Mouse (Mus musculus): Measurements from ENCODE around the gene Tmem214. TPM values are rescaled to one million over a fixed set of nuclear protein-coding genes. Genes with fewer than 3 reads are reported as not detected.
A peak's percentile ranks its signal among the peaks of the same experiment; 100 is the strongest.

Gene Tmem214
- total and polyA plus RNA-seq, 2 experiments from 2014 or later: 49.2 to 61.4 TPM

- ATAC-seq (peak; percentile 42), DNase-seq (peak; percentile 85)
- peak overlapping the region; percentile 90 for H3K9ac ChIP-seq
- H3K36me3 ChIP-seq (ENCODE audit: insufficient read depth): peaks cover 17% of the 10 kb centered on the region
- 2% methylated on average over 19 of the region's 19 CpGs for WGBS
- peak overlapping the region; percentile 85 for H3K4me3 ChIP-seq (ENCODE audit: low read depth, low read length)
- no peaks in the 10 kb centered on the region for H3K9me3 ChIP-seq (ENCODE audit: low read length)
- peak overlapping the region; percentile 85 for H3K4me2 ChIP-seq (ENCODE audit: low read depth)
- H3K4me1 ChIP-seq (ENCODE audit: insufficient read depth): peaks cover 9% of the 10 kb centered on the region
- no peak for TF ChIP-seq CTCF (IDR thresholded peaks at IDR 0.05; ENCODE audit: low read depth)
- peak overlapping the region; percentile 98 for H3K27ac ChIP-seq (ENCODE audit: low read depth, low read length)
- no peaks in the 10 kb centered on the region for H3K27me3 ChIP-seq (ENCODE audit: insufficient read depth, low read length)
These were observed 19.5 kb downstream of the Tmem214 start for GRCm38 (mm10) chr5:30887331-30887761.

- TF ChIP-seq CTCF (IDR thresholded peaks at IDR 0.05; ENCODE audit: low read depth): no peak
- DNase-seq (peak; percentile 99), ATAC-seq (peak; percentile 79)
- Histone ChIP-seq H3K9ac (peak overlapping the region; percentile 90), H3K4me3 (ENCODE audit: low read depth, low read length) (peak overlapping the region; percentile 85), H3K9me3 (ENCODE audit: low read length) (no peaks in the 10 kb centered on the region), H3K27me3 (ENCODE audit: insufficient read depth, low read length) (no peaks in the 10 kb centered on the region), H3K4me1 (ENCODE audit: insufficient read depth) (peaks cover 9% of the 10 kb centered on the region), H3K36me3 (ENCODE audit: insufficient read depth) (peaks cover 22% of the 10 kb centered on the region), H3K4me2 (ENCODE audit: low read depth) (peak overlapping the region; percentile 85), H3K27ac (ENCODE audit: low read depth, low read length) (peak overlapping the region; percentile 98)
- 2% methylated on average over 28 of the region's 28 CpGs for WGBS
These were observed 20.1 kb downstream of the Tmem214 start for GRCm38 (mm10) chr5:30887858-30888336.

- peak; percentile 10; the same call in 1 of the 2 replicates for TF ChIP-seq CTCF (IDR thresholded peaks at IDR 0.05; ENCODE audit: low read depth)
- ATAC-seq: peak; percentile 91
- Histone ChIP-seq H3K4me1 (ENCODE audit: insufficient read depth) (peaks cover 9% of the 10 kb centered on the region), H3K9me3 (ENCODE audit: low read length) (no peaks in the 10 kb centered on the region), H3K27ac (ENCODE audit: low read depth, low read length) (peak within 1 kb of the TSS; percentile 98), H3K9ac (peak within 1 kb of the TSS; percentile 90), H3K27me3 (ENCODE audit: insufficient read depth, low read length) (no peaks in the 10 kb centered on the region), H3K36me3 (ENCODE audit: insufficient read depth) (peaks cover 28% of the 10 kb centered on the region), H3K4me2 (ENCODE audit: low read depth) (peak within 1 kb of the TSS; percentile 85), H3K4me3 (ENCODE audit: low read depth, low read length) (peak within 1 kb of the TSS; percentile 85)
- peak; percentile 99 for DNase-seq
- 1% methylated on average over 41 of the region's 42 CpGs for WGBS
These were observed 20.7 kb downstream of the Tmem214 start, which contains the start of gene Agbl5 for GRCm38 (mm10) chr5:30888337-30889087. Agbl5 (plus strand) TSS chr5:30888694.

DNA sequence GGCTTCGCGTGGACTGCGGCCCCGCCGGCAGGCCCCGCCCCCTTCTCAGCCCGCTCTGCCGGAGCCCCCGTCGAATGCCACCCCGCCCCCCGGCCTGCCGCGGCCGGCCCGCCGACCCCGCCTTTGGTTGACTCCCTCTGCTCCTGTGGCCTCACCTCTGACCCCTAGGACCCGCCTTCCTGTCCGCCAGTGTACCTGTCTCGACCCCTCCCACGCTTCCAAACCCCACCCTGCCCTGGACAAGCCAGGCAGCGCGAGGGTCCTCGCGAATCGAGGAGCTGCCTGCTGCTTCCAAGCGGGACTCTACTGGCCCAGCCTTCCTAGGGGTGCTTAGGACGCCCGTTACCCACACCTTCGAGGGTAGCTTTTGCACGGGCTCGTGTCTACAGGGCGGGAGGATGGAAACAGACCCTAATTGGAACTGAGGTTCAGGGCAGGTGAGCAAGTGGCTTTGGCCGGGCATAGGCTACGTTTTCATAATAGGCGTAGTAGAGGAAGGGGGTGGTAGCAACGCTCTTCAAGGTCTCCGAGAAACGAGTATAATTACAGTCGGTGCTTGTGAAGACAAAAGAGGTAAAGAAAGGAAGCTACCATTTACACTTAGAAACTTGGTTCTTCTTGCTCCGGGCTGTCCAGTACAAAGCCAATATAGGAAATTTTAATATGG, 21.4 kb downstream of the Tmem214 start:
- WGBS: 1% methylated on average over 40 of the region's 42 CpGs
- peaks cover 36% of the 10 kb centered on the region for H3K36me3 ChIP-seq (ENCODE audit: insufficient read depth)
- H3K4me1 ChIP-seq (ENCODE audit: insufficient read depth): peaks cover 9% of the 10 kb centered on the region
- peak overlapping the region; percentile 90 for H3K9ac ChIP-seq
- H3K4me3 ChIP-seq (ENCODE audit: low read depth, low read length): peak overlapping the region; percentile 85
- TF ChIP-seq CTCF (IDR thresholded peaks at IDR 0.05; ENCODE audit: low read depth): no peak
- peak overlapping the region; percentile 98 for H3K27ac ChIP-seq (ENCODE audit: low read depth, low read length)
- peak; percentile 68 for DNase-seq
- no peak; the same call in 1 of the 2 replicates for ATAC-seq
- no peaks in the 10 kb centered on the region for H3K27me3 ChIP-seq (ENCODE audit: insufficient read depth, low read length)
- no peaks in the 10 kb centered on the region for H3K9me3 ChIP-seq (ENCODE audit: low read length)
- peak overlapping the region; percentile 85 for H3K4me2 ChIP-seq (ENCODE audit: low read depth)

DNA sequence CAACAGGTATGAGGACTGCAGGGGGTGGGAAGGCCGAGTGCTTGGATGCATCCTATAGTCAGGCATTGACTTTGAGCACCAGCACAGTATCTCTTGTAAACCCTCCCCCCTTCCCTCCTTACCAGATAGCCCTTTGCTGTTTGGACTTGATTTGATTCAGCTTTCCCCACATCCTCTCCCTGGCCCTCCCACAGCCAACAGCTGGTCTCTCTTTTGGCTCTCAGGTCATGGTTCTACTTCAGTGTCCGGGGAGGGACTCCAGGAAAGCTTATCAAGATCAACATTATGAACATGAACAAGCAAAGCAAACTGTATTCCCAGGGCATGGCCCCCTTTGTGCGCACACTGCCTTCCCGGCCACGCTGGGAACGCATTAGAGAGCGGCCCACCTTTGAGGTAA, 22.6 kb downstream of the Tmem214 start:
- no peak for ATAC-seq
- TF ChIP-seq CTCF (IDR thresholded peaks at IDR 0.05; ENCODE audit: low read depth): no peak

GRCm38 (mm10) chr5:30901860-30902259, 34.0 kb downstream of the Tmem214 start:
- Histone ChIP-seq H3K4me2 (ENCODE audit: low read depth) (no peak overlapping the region), H3K4me1 (ENCODE audit: insufficient read depth) (0 out of 2 replicates have a peak, but pooled peaks cover 4% of the 10 kb centered on the region), H3K27me3 (ENCODE audit: insufficient read depth, low read length) (no peaks in the 10 kb centered on the region), H3K4me3 (ENCODE audit: low read depth, low read length) (no peak overlapping the region), H3K27ac (ENCODE audit: low read depth, low read length) (no peak overlapping the region), H3K36me3 (ENCODE audit: insufficient read depth) (peaks cover 52% of the 10 kb centered on the region), H3K9ac (no peak overlapping the region), H3K9me3 (ENCODE audit: low read length) (no peaks in the 10 kb centered on the region)
- TF ChIP-seq CTCF (IDR thresholded peaks at IDR 0.05; ENCODE audit: low read depth): no peak
- ATAC-seq (no peak), DNase-seq (no peak)
- WGBS: 92% methylated on average over 5 of the region's 5 CpGs

More for the DNA sequence above, 22.6 kb downstream of the Tmem214 start:
- Histone ChIP-seq H3K9me3 (ENCODE audit: low read length) (no peaks in the 10 kb centered on the region), H3K4me3 (ENCODE audit: low read depth, low read length) (peak overlapping the region; percentile 85), H3K4me2 (ENCODE audit: low read depth) (peak overlapping the region; percentile 85), H3K9ac (0 out of 2 replicates have a peak overlapping the region, but pooled peaks have one; percentile 90), H3K27ac (ENCODE audit: low read depth, low read length) (peak overlapping the region; percentile 98; the same call in 1 of the 2 replicates), H3K4me1 (ENCODE audit: insufficient read depth) (peaks cover 9% of the 10 kb centered on the region), H3K27me3 (ENCODE audit: insufficient read depth, low read length) (no peaks in the 10 kb centered on the region), H3K36me3 (ENCODE audit: insufficient read depth) (peaks cover 47% of the 10 kb centered on the region)
- DNase-seq: no peak
- 86% methylated on average over 7 of the region's 7 CpGs for WGBS

Data from forebrain, postnatal 0 days (tissue).